Mouse (Mus musculus) thymus, postnatal 0 days (tissue): Measurements from ENCODE around the gene Xylt1. TPM values are rescaled to one million over a fixed set of nuclear protein-coding genes. Genes with fewer than 3 reads are reported as not detected.

Experiments
- DNase-seq: peaks from one replicate; pipeline ENCODE4 v3.0.0-alpha.2; 2015; ENCODE audit warnings: low spot score
- polyA plus RNA-seq: library from polyadenylated mRNA; unstranded; fragments of >200 nt; fragmentation: Nextera tagmentation; extraction: Ambion mirVana; gene quantifications from 2 replicates; pipeline ENCODE4 v1.2.1, GENCODE M21; 2015

Xylt1 gene
- polyA plus RNA-seq, 1 experiment from 2014 or later, result 0.92 TPM

- DNase-seq, result no peak
Observed at GRCm38 (mm10) chr7:117510113-117510512, 129.3 kb downstream of the Xylt1 start.

- no peak for DNase-seq
Observed at GRCm38 (mm10) chr7:117512301-117512700, 131.5 kb downstream of the Xylt1 start.

GRCm38 (mm10) chr7:117515794-117516193 is 135.0 kb downstream of the Xylt1 start:
- no peak for DNase-seq

DNA sequence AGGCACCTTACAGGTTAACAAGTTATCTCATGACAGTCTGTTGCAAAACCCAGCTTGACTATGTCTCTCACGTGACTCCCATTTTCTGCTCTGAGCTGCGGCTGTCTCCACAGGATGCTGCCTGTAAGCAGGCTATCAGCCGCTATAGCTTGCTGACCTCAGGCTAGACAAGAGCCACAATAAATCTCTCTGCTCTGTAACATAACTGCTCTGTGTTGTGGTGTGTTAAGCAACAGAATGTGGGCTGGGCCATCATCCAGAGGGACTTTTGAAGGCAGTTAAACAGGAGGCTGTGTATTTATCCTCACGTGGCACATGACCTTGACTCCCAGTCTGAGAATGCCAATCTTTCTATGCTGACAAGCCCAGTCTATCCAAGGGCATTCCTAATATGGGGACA is 136.1 kb downstream of the Xylt1 start:
- no peak for DNase-seq

DNA sequence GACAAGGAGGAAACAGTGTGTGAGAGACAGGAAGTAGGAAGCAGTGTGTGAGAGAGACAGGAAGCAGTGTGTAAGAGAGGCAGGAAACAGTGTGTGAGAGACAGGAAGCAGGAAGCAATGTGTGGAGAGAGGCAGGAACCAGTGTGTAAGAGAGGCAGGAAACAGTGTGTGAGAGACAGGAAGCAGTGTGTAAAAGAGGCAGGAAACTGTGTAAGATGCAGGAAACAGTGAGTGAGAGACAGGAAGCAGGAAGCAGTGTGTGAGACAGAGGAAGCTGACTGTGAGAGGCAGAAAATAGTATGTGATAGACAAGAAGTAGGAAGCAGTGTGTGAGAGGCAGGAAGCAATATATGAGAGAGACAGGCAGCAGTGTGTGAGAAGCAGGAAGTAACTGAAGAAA is 140.6 kb downstream of the Xylt1 start:
- DNase-seq, result peak; percentile 23

- DNase-seq, result no peak
Observed at GRCm38 (mm10) chr7:117522092-117522635, 141.4 kb downstream of the Xylt1 start.

GRCm38 (mm10) chr7:117524430-117525214 is 143.8 kb downstream of the Xylt1 start:
- DNase-seq, result no peak

- no peak for DNase-seq
Observed at GRCm38 (mm10) chr7:117525678-117526077, 144.9 kb downstream of the Xylt1 start.

- no peak for DNase-seq
Observed at GRCm38 (mm10) chr7:117526570-117526969, 145.8 kb downstream of the Xylt1 start.

GRCm38 (mm10) chr7:117529787-117530655 is 149.2 kb downstream of the Xylt1 start:
- DNase-seq, result no peak

GRCm38 (mm10) chr7:117532651-117533050 is 151.9 kb downstream of the Xylt1 start:
- DNase-seq, result no peak

GRCm38 (mm10) chr7:117533164-117533563 is 152.4 kb downstream of the Xylt1 start:
- DNase-seq, result no peak

DNA sequence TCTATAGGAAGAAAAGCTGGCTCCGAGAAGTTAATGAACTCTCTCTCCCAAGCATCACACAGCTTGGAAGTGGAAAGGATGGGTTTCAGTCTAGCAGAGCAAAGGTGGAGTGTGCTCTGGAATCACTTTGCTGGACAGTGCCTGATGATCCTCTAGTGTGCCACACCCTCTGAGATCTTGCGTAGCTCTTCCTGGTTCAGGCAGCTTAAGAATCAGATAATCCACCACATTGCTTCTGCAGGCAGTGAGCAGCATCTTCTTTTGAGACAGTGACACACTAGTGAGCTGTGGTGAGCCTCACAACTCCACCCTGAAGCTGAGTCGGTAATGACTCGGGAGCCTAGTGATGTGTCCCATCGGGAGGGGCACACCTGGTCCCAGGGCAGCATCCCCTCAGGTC is 159.2 kb downstream of the Xylt1 start:
- no peak for DNase-seq

- no peak for DNase-seq
Observed at GRCm38 (mm10) chr7:117540413-117540812, 159.6 kb downstream of the Xylt1 start.

DNA sequence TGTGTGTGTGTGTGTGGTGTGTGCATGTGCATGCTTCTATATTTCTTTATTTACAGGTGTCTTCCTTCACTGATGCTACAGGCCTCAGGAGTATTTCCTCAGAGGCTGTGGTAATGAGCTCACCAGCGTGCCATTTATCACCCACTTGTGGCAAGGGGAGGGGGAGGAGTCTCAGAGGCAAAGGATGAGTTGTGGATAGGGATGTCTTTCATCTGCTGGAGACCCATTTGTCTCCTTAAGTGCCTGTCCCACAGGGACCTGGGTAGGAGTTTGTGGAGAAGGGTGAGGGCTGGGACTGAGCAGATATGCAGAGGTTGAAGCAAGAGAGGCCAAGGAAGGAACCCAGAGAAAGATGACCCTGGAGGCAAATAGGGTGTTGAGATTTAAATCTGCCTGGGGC is 160.3 kb downstream of the Xylt1 start:
- no peak for DNase-seq

GRCm38 (mm10) chr7:117541681-117542080 is 160.9 kb downstream of the Xylt1 start:
- DNase-seq, result no peak

- no peak for DNase-seq
Observed at GRCm38 (mm10) chr7:117543041-117543440, 162.3 kb downstream of the Xylt1 start.

- DNase-seq, result no peak
Observed at GRCm38 (mm10) chr7:117544126-117544525, 163.3 kb downstream of the Xylt1 start.

- no peak for DNase-seq
Observed at GRCm38 (mm10) chr7:117548301-117548700, 167.5 kb downstream of the Xylt1 start.

GRCm38 (mm10) chr7:117550916-117551549 is 170.3 kb downstream of the Xylt1 start:
- no peak for DNase-seq

DNA sequence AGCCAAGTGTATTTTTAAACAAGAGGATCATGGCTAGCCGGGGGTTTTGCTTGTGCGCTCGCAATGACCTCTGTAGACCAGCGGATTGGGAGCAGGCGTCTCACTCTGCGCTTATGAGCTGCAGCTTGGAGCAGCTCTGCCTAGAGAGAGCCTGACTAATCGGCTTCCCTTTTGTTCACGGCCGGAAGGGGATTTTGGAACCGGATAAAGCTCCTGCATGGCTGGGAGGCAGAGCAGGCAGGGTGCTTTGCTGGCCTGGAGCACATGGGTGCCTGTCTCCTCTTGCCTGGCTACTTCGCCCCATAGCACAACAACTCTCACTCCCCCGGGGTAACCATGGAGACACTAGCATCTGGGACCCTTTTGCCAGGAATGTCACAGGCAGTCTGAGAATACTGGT is 172.4 kb downstream of the Xylt1 start:
- DNase-seq, result no peak

- no peak for DNase-seq
Observed at GRCm38 (mm10) chr7:117555735-117556134, 175.0 kb downstream of the Xylt1 start.
